Mouse (Mus musculus) intestine, postnatal 0 days (tissue): ENCODE data around the gene Tdrd7. TPM values are rescaled to one million over a fixed set of nuclear protein-coding genes. Genes with fewer than 3 reads are reported as not detected.

ENCODE experiments used
- ATAC-seq: fragments of 200-750 bp; cut with Nextera tagmentation; 2 replicates; pipeline ENCODE4 v1.8.0; 2017; ENCODE audit warnings: mild to moderate bottlenecking, moderate TSS enrichment, moderate library complexity
- H3K27ac ChIP-seq: fragments of 300-500 bp; sonication (generic); 2 replicates; pipeline ENCODE4 v1.5.1; 2014; ENCODE audit warnings: mild to moderate bottlenecking, low read depth, low read length, moderate library complexity
- H3K27me3 ChIP-seq: fragments of 300-500 bp; sonication (generic); replicated peaks from 2 replicates; pipeline ENCODE4 v1.6.1; 2014; ENCODE audit warnings: low read length, mixed read lengths; ENCODE audit not compliant: control insufficient read depth, insufficient read depth
- H3K36me3 ChIP-seq: fragments of 300-500 bp; sonication (generic); 2 replicates; pipeline ENCODE4 v1.6.1; 2014; ENCODE audit warnings: mild to moderate bottlenecking, moderate library complexity; ENCODE audit not compliant: control insufficient read depth, insufficient read depth
- H3K4me1 ChIP-seq: fragments of 300-500 bp; sonication (generic); replicated peaks from 2 replicates; pipeline ENCODE4 v1.6.1; 2014; ENCODE audit warnings: antibody characterized with exemption, low read length, mixed read lengths; ENCODE audit not compliant: control insufficient read depth, insufficient read depth
- H3K4me2 ChIP-seq: fragments of 300-500 bp; sonication (generic); replicated peaks from 2 replicates; pipeline ENCODE4 v1.6.1; 2014; ENCODE audit warnings: low read depth, mild to moderate bottlenecking, moderate library complexity
- H3K4me3 ChIP-seq: fragments of 300-500 bp; sonication (generic); 2 replicates; pipeline ENCODE4 v1.5.1; 2014; ENCODE audit warnings: low read depth, low read length
- H3K9ac ChIP-seq: fragments of 300-500 bp; sonication (generic); 2 replicates; pipeline ENCODE4 v1.6.1; 2014; ENCODE audit warnings: mild to moderate bottlenecking, low read depth, low read length
- H3K9me3 ChIP-seq: fragments of 300-500 bp; sonication (generic); 2 replicates; pipeline ENCODE4 v1.6.1; 2016; ENCODE audit warnings: mixed run types; ENCODE audit not compliant: control insufficient read depth
- CTCF ChIP-seq: sonication (generic); IDR thresholded peaks from 2 replicates; pipeline ENCODE4 v1.5.1; 2016; ENCODE audit warnings: low read depth, mild to moderate bottlenecking, control low read depth, antibody characterized with exemption, moderate library complexity
- WGBS: fragments of 180-500 bp; shearing (Covaris S2); extraction: QIAGEN DNeasy Blood & Tissue Kit; methylation state at CpG from one replicate; pipeline ENCODE4 v1.1.7; 2014; 5-methylcytosine and 5-hydroxymethylcytosine counted together
- polyA plus RNA-seq: library from polyadenylated mRNA; unstranded; fragments of >200 nt; fragmentation: Nextera tagmentation; extraction: Ambion mirVana; gene quantifications from 2 replicates; pipeline ENCODE4 v1.2.1, GENCODE M21; 2015

The Tdrd7 gene
- polyA plus RNA-seq, 1 experiment from 2014 or later = 47.8 TPM

- Histone ChIP-seq H3K4me3 (no peak overlapping the region), H3K9me3 (no peaks in the 10 kb centered on the region), H3K36me3 (no peaks in the 10 kb centered on the region), H3K27me3 (no peaks in the 10 kb centered on the region), H3K4me2 (no peak overlapping the region), H3K9ac (no peak overlapping the region), H3K27ac (no peak overlapping the region), H3K4me1 (no peaks in the 10 kb centered on the region)
- WGBS = 67% methylated on average over 4 of the region's 4 CpGs
- no peak for TF ChIP-seq CTCF
- ATAC-seq = no peak
Observed at GRCm38 (mm10) chr4:46047971-46048370, 82.8 kb downstream of the Tdrd7 start.

GRCm38 (mm10) chr4:46048418-46048817 lies 83.3 kb downstream of the Tdrd7 start:
- ATAC-seq = no peak
- Histone ChIP-seq H3K9ac (no peak overlapping the region), H3K27me3 (no peaks in the 10 kb centered on the region), H3K4me3 (no peak overlapping the region), H3K4me1 (no peaks in the 10 kb centered on the region), H3K36me3 (no peaks in the 10 kb centered on the region), H3K27ac (no peak overlapping the region), H3K9me3 (no peaks in the 10 kb centered on the region), H3K4me2 (no peak overlapping the region)
- no peak for TF ChIP-seq CTCF
- 91% methylated on average over 7 of the region's 7 CpGs for WGBS

DNA sequence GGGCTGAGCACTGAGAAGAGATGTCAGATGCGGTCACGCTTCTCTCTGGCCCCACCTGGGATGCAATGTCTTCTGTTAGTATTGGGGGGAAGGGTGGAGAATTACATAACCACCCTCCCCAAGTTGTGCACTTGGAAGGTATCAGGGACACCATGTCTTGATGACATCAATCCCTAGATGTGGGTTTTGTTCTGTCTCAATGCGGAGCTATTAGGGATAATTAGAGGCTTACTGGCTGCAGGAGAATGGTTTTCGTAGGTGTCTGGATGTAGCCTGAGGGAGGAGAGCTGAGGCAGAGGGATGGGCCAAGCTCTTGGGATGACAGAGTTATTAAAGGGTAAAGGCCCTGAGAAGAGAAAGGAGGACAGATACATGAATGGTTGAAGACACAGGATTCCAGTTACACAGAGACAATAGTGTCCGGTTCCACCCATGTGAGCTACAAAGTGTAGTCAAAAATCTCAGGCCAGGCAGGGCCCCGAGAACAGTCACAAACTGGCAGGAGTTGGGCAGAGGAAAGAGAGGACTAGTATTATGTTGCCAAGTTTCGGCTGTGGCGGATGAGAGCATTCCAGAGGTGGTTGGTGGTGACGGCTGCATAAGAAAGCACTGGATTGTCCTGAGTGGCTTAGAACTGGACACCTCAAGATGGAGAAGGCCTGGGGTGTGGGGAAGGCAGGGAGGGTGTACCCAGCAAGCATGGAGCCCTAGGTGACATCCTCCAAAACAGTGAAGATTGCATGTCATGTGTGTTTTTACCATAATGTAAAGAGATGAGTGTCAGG lies 88.4 kb downstream of the Tdrd7 start:
- H3K4me3 ChIP-seq = no peak overlapping the region
- H3K27ac ChIP-seq = no peak overlapping the region
- no peak overlapping the region for H3K9ac ChIP-seq
- H3K36me3 ChIP-seq = no peaks in the 10 kb centered on the region
- TF ChIP-seq CTCF = no peak
- H3K4me1 ChIP-seq = no peaks in the 10 kb centered on the region
- WGBS = 91% methylated on average over 9 of the region's 9 CpGs
- H3K9me3 ChIP-seq = no peaks in the 10 kb centered on the region
- no peak for ATAC-seq
- no peak overlapping the region for H3K4me2 ChIP-seq
- H3K27me3 ChIP-seq = no peaks in the 10 kb centered on the region

- Histone ChIP-seq H3K9me3 (no peaks in the 10 kb centered on the region), H3K4me1 (no peaks in the 10 kb centered on the region), H3K4me3 (no peak overlapping the region), H3K27me3 (no peaks in the 10 kb centered on the region), H3K36me3 (no peaks in the 10 kb centered on the region), H3K4me2 (no peak overlapping the region), H3K27ac (no peak overlapping the region), H3K9ac (no peak overlapping the region)
- no peak for ATAC-seq
- TF ChIP-seq CTCF = no peak
- 93% methylated on average over 5 of the region's 5 CpGs for WGBS
Observed at GRCm38 (mm10) chr4:46056163-46056562, 91.0 kb downstream of the Tdrd7 start.

GRCm38 (mm10) chr4:46061259-46061962 lies 96.3 kb downstream of the Tdrd7 start:
- H3K9me3 ChIP-seq = no peaks in the 10 kb centered on the region
- no peaks in the 10 kb centered on the region for H3K36me3 ChIP-seq
- H3K4me3 ChIP-seq = no peak overlapping the region
- no peak overlapping the region for H3K27ac ChIP-seq
- no peak for ATAC-seq
- no peaks in the 10 kb centered on the region for H3K27me3 ChIP-seq
- no peak overlapping the region for H3K9ac ChIP-seq
- TF ChIP-seq CTCF = no peak
- no peaks in the 10 kb centered on the region for H3K4me1 ChIP-seq
- 89% methylated on average over 12 of the region's 12 CpGs for WGBS
- no peak overlapping the region for H3K4me2 ChIP-seq

DNA sequence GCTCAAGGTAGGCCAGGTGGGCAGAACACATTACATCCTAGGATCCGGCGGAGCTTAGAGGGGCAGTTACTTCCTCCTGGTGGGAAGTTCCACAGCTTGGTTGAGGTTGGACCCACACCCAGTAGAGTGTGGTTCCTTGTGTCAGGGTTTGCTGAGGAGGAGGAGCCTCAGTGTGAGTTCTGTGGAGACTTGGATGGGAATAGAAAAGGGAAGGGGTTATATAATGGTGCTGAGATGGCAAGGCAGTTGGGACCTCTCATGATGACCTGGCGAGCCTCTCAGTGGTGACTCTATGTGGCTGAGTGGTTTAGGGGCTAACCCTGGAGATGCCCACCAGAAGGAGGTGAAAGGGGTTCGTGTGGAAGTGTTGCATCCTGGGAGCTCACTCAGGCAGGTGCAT lies 98.7 kb downstream of the Tdrd7 start:
- H3K9me3 ChIP-seq = no peaks in the 10 kb centered on the region
- no peak for ATAC-seq
- WGBS = 83% methylated on average over 4 of the region's 4 CpGs
- H3K4me2 ChIP-seq = no peak overlapping the region
- H3K27ac ChIP-seq = no peak overlapping the region
- H3K9ac ChIP-seq = no peak overlapping the region
- H3K4me3 ChIP-seq = no peak overlapping the region
- no peaks in the 10 kb centered on the region for H3K36me3 ChIP-seq
- no peaks in the 10 kb centered on the region for H3K27me3 ChIP-seq
- no peaks in the 10 kb centered on the region for H3K4me1 ChIP-seq
- no peak for TF ChIP-seq CTCF
